In the genomic region with DNA sequence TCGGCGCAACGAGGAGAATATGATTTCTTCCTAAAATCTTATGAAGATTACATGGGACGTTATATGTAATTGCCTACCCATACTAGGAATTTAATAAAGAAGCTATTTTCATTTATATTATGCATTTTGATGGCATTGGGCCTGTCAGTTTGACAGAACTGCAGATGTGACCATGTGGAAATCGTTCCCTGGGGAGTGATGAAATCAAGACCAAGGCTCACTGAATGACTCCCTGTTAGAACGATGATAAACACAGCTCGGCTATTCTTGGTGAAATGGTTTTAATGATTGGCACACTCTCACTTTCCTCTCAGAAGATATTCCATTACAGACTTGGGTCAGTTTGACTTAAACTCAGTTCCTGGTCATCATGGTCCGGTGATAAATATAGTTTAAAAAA, we compare ENCODE assay signal across 28 mouse cellular contexts.
DNase-seq lines count a peak whose midpoint lies in the region; ATAC-seq lines count a peak whose summit lies in the region.
"Had no signal": no experiment of that assay in that cellular context is flagged by ENCODE, and none has a peak within 500 bp of the region (broad histone marks: within the 10 kb centered on the region; RNA-seq: fewer than 3 reads in every experiment).

No protein-coding gene starts in this region.

- peak; percentile 52; the same call in 1 of the 2 replicates for ATAC-seq in hindbrain, embryonic 12.5 days (ENCODE audit: low FRiP score)
- 0 out of 2 replicates have a peak, but pooled peaks have one; percentile 29 for ATAC-seq in megakaryocyte progenitor cell, adult 5-6 weeks (replicated peaks; ENCODE audit: poor library complexity)
- no peak for ATAC-seq in kidney, embryonic 15.5 days (replicated peaks; ENCODE audit: low FRiP score)
- ATAC-seq: forebrain, embryonic 16.5 days; liver, embryonic 12.5 days; liver, postnatal 0 days had no signal

- DNase-seq in adrenal gland, postnatal 10 days, result peak; percentile 38
- no peak for DNase-seq in adrenal gland, adult 18-20 months (ENCODE audit: low spot score in 2 of 2)
- DNase-seq in hindbrain, embryonic 10.5 days (ENCODE audit: low spot score), result no peak
- peak; percentile 46 for DNase-seq in NIH3T3 (ENCODE audit: low read depth)
- no peak for DNase-seq in right cerebral cortex, postnatal 4 days
- DNase-seq: cerebellum, adult 2 months; cerebellum, postnatal 14 days; gastrocnemius, postnatal 10 days; heart, adult 2 months; kidney, adult 11 months; kidney, postnatal 4 days; layer of hippocampus, postnatal 36 days; left cerebral cortex, postnatal 4 days; liver, postnatal 0 days; thymus, postnatal 4 days had no signal

- no peaks in the 10 kb centered on the region for H3K9me3 ChIP-seq in hindbrain, embryonic 12.5 days (replicated peaks)
- H3K9me3 ChIP-seq in hindbrain, embryonic 10.5 days, result no peaks in the 10 kb centered on the region
- H3K9me3 ChIP-seq in kidney, embryonic 15.5 days (replicated peaks), result no peaks in the 10 kb centered on the region
- H3K9me3 ChIP-seq: heart, embryonic 12.5 days; hindbrain, embryonic 13.5 days; liver, embryonic 12.5 days; midbrain, embryonic 10.5 days; neural tube, embryonic 12.5 days had no signal

- H3K36me3 ChIP-seq in hindbrain, embryonic 12.5 days, result no peaks in the 10 kb centered on the region
- H3K36me3 ChIP-seq in hindbrain, embryonic 10.5 days, result no peaks in the 10 kb centered on the region
- no peaks in the 10 kb centered on the region for H3K36me3 ChIP-seq in kidney, embryonic 15.5 days
- H3K36me3 ChIP-seq: heart, embryonic 12.5 days; hindbrain, embryonic 13.5 days; liver, embryonic 12.5 days; midbrain, embryonic 10.5 days; neural tube, embryonic 12.5 days had no signal

- H3K9ac ChIP-seq in hindbrain, embryonic 12.5 days, result no peak overlapping the region
- no peak overlapping the region for H3K9ac ChIP-seq in kidney, embryonic 15.5 days
- H3K9ac ChIP-seq: heart, embryonic 12.5 days; hindbrain, embryonic 13.5 days; liver, embryonic 12.5 days; liver, postnatal 0 days; neural tube, embryonic 12.5 days had no signal

- no peaks in the 10 kb centered on the region for H3K27me3 ChIP-seq in hindbrain, embryonic 12.5 days
- H3K27me3 ChIP-seq in hindbrain, embryonic 10.5 days (ENCODE audit: insufficient read depth, poor library complexity, severe bottlenecking), result no peaks in the 10 kb centered on the region
- no peaks in the 10 kb centered on the region for H3K27me3 ChIP-seq in kidney, embryonic 15.5 days
- H3K27me3 ChIP-seq: CH12.LX; heart, embryonic 12.5 days; hindbrain, embryonic 13.5 days; liver, embryonic 12.5 days; neural tube, embryonic 12.5 days had no signal

- H3K27ac ChIP-seq in hindbrain, embryonic 12.5 days, result no peak overlapping the region
- no peak overlapping the region for H3K27ac ChIP-seq in hindbrain, embryonic 10.5 days
- H3K27ac ChIP-seq in kidney, embryonic 15.5 days, result no peak overlapping the region
- H3K27ac ChIP-seq: heart, adult 2 months; hindbrain, embryonic 13.5 days; liver, embryonic 12.5 days; macrophage; midbrain, embryonic 10.5 days; neural tube, embryonic 12.5 days had no signal

- 69% methylated on average over 8 of the region's 8 CpGs for WGBS in hindbrain, embryonic 12.5 days
- 84% methylated on average over 8 of the region's 8 CpGs for WGBS in hindbrain, embryonic 10.5 days
- WGBS in kidney, embryonic 15.5 days, result 84% methylated on average over 8 of the region's 8 CpGs

- H3K4me1 ChIP-seq in hindbrain, embryonic 12.5 days, result no peaks in the 10 kb centered on the region
- H3K4me1 ChIP-seq in hindbrain, embryonic 10.5 days (replicated peaks), result no peaks in the 10 kb centered on the region
- H3K4me1 ChIP-seq in kidney, embryonic 15.5 days, result no peaks in the 10 kb centered on the region
- H3K4me1 ChIP-seq: heart, embryonic 12.5 days; liver, embryonic 12.5 days; midbrain, embryonic 10.5 days; neural tube, embryonic 12.5 days had no signal

- no peak overlapping the region for H3K4me2 ChIP-seq in hindbrain, embryonic 12.5 days (replicated peaks)
- H3K4me2 ChIP-seq in kidney, embryonic 15.5 days, result no peak overlapping the region
- H3K4me2 ChIP-seq: heart, embryonic 12.5 days; hindbrain, embryonic 13.5 days; liver, embryonic 12.5 days; neural tube, embryonic 12.5 days had no signal

- H3K4me3 ChIP-seq in hindbrain, embryonic 12.5 days, result no peak overlapping the region
- no peak overlapping the region for H3K4me3 ChIP-seq in hindbrain, embryonic 10.5 days
- H3K4me3 ChIP-seq in kidney, embryonic 15.5 days (replicated peaks), result no peak overlapping the region
- H3K4me3 ChIP-seq: erythroblast, embryonic 14.5 days; heart, adult 2 months; heart, embryonic 12.5 days; hindbrain, embryonic 13.5 days; liver, embryonic 12.5 days; midbrain, embryonic 10.5 days; myocyte; neural tube, embryonic 12.5 days had no signal

Comparison
In these comparisons a context has a peak if more than half of its experiments do, and no peak if none do; other contexts are left out.
1. DNase-seq: peak in adrenal gland, postnatal 10 days (single experiment) and NIH3T3 (single experiment); none in adrenal gland, adult 18-20 months (0 of 2), hindbrain, embryonic 10.5 days (single experiment) and right cerebral cortex, postnatal 4 days (single experiment).